Mouse (Mus musculus) megakaryocyte, embryonic 14.5 days (primary cell): ENCODE data around the gene Hspb7. TPM values are rescaled to one million over a fixed set of nuclear protein-coding genes. Genes with fewer than 3 reads are reported as not detected.

ENCODE experiments used
- H3K27me3 ChIP-seq: replicated peaks from 2 replicates; pipeline ENCODE3; 2012; ENCODE audit warnings: inconsistent platforms
- H3K36me3 ChIP-seq: replicated peaks from 2 replicates; pipeline ENCODE3; 2012; ENCODE audit warnings: low read length, inconsistent platforms, mixed read lengths
- H3K4me1 ChIP-seq: 2 replicates; pipeline ENCODE4 v1.6.1; 2012; ENCODE audit warnings: inconsistent platforms
- H3K4me3 ChIP-seq: replicated peaks from 2 replicates; pipeline ENCODE3; 2012; ENCODE audit warnings: moderate library complexity, mild to moderate bottlenecking, inconsistent platforms
- H3K9me3 ChIP-seq: 2 replicates; pipeline ENCODE4 v1.6.1; 2012; ENCODE audit warnings: inconsistent platforms
- FLI1 ChIP-seq: IDR thresholded peaks from 2 replicates; pipeline ENCODE4 v1.6.1; 2012; ENCODE audit warnings: low read length, inconsistent platforms, mixed read lengths
- GATA1 ChIP-seq: IDR thresholded peaks from 3 replicates; pipeline ENCODE4 v1.6.1; 2012; ENCODE audit warnings: mixed read lengths, low read length, inconsistent platforms, borderline replicate concordance
- polyA plus RNA-seq: library from polyadenylated mRNA; stranded (reverse); fragments of >175 nt; gene quantifications from 2 replicates; pipeline ENCODE4 v1.2.3, GENCODE M21; 2012; ENCODE audit warnings: low replicate concordance; ENCODE audit not compliant: insufficient read depth

Gene Hspb7
- polyA plus RNA-seq, 1 experiment, result not detected

DNA sequence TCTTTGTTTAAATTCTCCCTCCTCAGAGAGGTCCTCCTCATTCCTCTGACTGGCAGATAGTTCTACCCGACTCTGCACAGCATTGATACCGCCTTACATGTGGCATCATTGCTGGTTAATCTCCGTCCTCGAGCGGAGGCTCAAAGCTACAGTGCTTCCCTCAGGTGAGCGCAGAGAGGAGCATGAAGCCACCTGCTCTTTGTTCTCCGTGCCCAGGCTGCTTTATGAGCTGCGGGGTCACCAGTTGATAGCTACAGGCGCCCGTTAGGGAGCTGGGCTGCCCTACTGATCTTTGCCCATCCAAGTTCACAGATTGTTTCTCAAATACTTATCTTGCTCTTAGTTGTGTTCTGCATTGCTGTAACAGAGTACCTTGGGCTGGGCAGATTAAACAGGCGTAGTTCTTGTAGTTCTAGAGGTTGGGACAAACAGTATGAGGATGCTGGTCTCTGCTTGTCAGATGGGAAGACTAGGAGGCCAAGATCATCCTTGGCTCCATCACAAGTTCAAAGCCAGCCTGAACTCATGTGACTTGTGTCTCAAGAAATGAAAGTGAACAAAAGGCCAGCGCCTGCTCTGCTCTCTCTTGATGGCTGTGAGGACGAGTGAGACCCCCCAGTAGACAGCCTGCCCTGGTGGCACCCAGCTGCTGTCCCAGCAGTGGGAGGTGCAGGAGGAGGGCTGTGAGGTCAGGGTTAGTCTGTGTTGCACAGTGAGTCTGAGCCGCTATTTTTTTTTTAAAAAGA, 35.8 kb downstream of the Hspb7 start:
- H3K27me3 ChIP-seq, result no peaks in the 10 kb centered on the region
- H3K4me1 ChIP-seq, result peaks cover 80% of the 10 kb centered on the region
- no peak overlapping the region for H3K4me3 ChIP-seq
- H3K9me3 ChIP-seq, result no peaks in the 10 kb centered on the region
- H3K36me3 ChIP-seq, result peaks cover 65% of the 10 kb centered on the region
- TF ChIP-seq FLI1 (no peak), GATA1 (no peak)

DNA sequence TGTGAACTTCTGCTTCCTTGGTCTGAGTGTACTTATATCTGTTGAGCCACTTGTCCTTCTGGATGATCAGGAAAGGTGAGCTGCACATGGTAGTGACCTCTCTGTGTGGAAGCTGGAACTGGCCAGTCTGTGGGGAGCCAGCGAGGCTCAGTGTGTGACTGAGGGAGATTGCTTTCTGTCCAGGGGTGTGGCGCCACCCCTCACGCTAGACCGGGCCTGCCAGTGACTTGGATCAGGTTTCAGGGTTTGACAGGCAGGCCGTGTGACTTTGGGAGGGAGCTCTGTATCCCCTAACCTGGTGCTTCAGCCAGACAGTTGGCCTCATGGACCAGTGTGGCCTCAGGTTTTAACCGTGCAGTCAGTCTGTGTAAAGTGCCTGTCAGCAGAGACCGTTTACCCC, 37.7 kb downstream of the Hspb7 start:
- Histone ChIP-seq H3K4me3 (no peak overlapping the region), H3K36me3 (peaks cover 69% of the 10 kb centered on the region), H3K27me3 (no peaks in the 10 kb centered on the region), H3K4me1 (peaks cover 68% of the 10 kb centered on the region), H3K9me3 (no peaks in the 10 kb centered on the region)
- no peak for TF ChIP-seq GATA1
- no peak for TF ChIP-seq FLI1

DNA sequence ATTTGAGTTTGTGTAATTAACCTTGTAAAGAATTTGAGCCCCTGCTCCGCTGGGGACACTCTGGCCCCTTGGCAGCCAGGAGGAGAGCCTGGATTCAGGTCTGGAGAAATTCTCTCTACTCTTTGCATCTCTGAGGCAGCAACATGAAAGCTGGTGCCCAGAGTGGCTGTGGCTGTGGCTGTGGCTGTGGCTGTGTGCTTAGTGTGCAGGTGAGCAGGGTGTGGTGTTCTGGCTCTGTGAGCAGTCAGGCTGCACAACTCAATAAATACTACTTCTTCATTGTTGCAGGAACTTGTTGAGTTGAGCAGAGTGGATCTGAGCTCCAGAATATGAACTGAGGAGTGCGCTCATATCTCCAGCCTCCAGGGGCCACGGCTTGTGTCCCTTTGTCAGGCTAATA, 38.3 kb downstream of the Hspb7 start:
- H3K27me3 ChIP-seq, result no peaks in the 10 kb centered on the region
- TF ChIP-seq GATA1 (no peak), FLI1 (no peak)
- no peaks in the 10 kb centered on the region for H3K9me3 ChIP-seq
- H3K4me3 ChIP-seq, result no peak overlapping the region
- peaks cover 69% of the 10 kb centered on the region for H3K36me3 ChIP-seq
- H3K4me1 ChIP-seq, result peaks cover 61% of the 10 kb centered on the region

DNA sequence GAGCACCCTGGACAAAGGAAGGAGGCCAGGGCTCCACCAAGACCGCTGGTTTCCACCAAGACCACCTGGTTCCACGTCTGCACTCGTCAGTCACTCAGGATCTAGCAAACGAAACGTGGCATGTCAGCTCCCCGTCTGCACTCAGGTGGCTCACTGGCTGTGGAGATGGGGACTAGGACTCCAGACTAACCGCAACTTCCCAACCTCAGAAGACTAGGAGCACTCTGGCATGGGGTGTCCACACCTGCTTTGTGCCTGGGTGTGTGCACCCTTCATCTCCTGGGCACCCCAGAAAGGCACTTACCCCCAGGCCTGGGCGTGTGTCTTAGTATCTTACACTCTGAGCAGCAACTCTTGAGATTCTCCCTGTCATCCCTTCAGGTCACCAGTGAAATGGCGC, 39.2 kb downstream of the Hspb7 start:
- no peaks in the 10 kb centered on the region for H3K9me3 ChIP-seq
- peaks cover 76% of the 10 kb centered on the region for H3K36me3 ChIP-seq

DNA sequence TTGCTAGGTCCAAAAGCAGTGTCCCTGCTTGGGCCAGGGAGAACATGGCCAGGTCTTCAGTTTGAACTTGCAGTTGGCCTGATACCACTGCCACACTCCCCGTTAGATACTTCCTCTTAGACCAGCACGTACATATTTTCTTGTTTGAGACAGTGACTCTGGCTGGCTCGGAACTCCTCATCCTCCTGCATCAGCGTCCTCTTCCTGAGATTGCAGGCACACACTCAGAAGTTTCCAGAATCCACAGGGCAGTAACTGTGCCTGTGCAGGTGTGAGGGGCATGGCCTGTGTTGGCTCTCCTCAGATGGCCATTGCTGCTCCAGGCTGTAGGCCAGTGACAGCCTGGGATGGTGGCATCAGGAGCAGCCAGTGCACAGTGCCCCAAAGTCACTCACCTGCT, 39.9 kb downstream of the Hspb7 start:
- Histone ChIP-seq H3K4me1 (peaks cover 47% of the 10 kb centered on the region), H3K36me3 (peaks cover 84% of the 10 kb centered on the region), H3K27me3 (no peaks in the 10 kb centered on the region), H3K4me3 (no peak overlapping the region), H3K9me3 (no peaks in the 10 kb centered on the region)
- TF ChIP-seq GATA1, result no peak
- TF ChIP-seq FLI1, result no peak

More for the DNA sequence above, 39.2 kb downstream of the Hspb7 start:
- Histone ChIP-seq H3K4me1 (peaks cover 52% of the 10 kb centered on the region), H3K4me3 (no peak overlapping the region), H3K27me3 (no peaks in the 10 kb centered on the region)
- no peak for TF ChIP-seq FLI1
- TF ChIP-seq GATA1, result no peak

DNA sequence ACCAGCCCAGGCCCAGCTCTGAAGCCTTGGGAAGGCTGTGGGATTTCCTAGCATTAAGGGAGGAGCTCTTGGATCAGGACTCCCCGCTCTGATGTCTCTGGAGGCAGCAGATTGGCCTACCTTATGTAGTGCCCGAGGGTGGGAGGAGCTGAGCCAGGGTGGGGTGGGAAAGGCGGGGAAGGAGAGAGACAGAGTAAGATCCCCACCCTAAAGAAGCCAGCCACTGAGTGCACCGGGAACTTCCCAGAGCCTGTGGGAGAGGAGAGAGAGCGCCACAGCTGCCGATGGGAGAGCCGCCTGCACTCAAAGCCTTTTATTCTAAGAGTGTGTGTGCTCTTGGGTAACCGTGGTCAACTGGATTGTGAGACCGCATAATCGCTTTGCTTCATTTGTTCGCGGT, 40.5 kb downstream of the Hspb7 start:
- no peak for TF ChIP-seq FLI1
- TF ChIP-seq GATA1, result no peak
- Histone ChIP-seq H3K9me3 (no peaks in the 10 kb centered on the region), H3K36me3 (peaks cover 85% of the 10 kb centered on the region), H3K4me1 (peaks cover 43% of the 10 kb centered on the region), H3K27me3 (no peaks in the 10 kb centered on the region), H3K4me3 (no peak overlapping the region)

DNA sequence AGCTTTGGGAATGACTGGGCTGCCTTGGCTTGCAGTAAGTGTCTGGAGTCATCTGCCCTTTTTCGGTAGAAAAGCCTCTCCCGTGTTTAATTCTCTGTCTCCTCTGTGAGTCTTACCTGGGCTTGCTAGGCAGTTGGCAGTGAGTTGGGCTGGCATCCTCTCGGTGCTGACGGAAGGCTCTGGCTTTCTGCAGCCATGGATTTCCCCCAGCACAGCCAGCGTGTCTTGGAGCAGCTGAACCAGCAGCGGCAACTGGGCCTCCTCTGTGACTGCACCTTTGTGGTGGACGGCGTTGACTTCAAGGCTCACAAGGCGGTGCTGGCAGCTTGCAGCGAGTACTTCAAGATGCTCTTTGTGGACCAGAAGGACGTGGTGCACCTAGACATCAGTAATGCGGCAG, 41.0 kb downstream of the Hspb7 start:
- no peaks in the 10 kb centered on the region for H3K9me3 ChIP-seq
- peaks cover 85% of the 10 kb centered on the region for H3K36me3 ChIP-seq
- no peak for TF ChIP-seq GATA1
- TF ChIP-seq FLI1, result no peak
- H3K4me1 ChIP-seq, result peaks cover 42% of the 10 kb centered on the region
- H3K27me3 ChIP-seq, result no peaks in the 10 kb centered on the region
- H3K4me3 ChIP-seq, result peak overlapping the region; percentile 25

DNA sequence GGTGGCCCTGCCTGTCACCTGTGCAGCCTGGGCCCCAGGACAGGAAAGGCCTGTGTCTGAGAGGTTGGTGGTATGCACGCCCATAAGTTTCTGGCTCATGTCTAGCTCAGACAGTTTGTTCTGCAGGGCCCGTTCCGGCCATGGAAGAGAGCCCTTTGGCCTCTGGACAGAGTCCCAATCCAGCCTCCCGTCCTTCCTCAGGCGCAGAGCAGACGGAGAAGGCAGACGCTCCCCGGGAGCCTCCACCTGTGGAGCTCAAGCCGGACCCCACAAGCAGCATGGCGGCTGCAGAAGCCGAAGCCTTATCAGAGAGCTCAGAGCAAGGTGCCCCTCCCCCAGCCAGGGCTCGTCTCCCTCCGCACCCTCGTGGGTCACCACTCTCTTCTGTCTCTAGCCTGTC, 42.9 kb downstream of the Hspb7 start:
- Histone ChIP-seq H3K9me3 (no peaks in the 10 kb centered on the region), H3K27me3 (no peaks in the 10 kb centered on the region), H3K4me1 (peaks cover 35% of the 10 kb centered on the region), H3K36me3 (peaks cover 96% of the 10 kb centered on the region), H3K4me3 (no peak overlapping the region)
- TF ChIP-seq FLI1 (no peak), GATA1 (no peak)

DNA sequence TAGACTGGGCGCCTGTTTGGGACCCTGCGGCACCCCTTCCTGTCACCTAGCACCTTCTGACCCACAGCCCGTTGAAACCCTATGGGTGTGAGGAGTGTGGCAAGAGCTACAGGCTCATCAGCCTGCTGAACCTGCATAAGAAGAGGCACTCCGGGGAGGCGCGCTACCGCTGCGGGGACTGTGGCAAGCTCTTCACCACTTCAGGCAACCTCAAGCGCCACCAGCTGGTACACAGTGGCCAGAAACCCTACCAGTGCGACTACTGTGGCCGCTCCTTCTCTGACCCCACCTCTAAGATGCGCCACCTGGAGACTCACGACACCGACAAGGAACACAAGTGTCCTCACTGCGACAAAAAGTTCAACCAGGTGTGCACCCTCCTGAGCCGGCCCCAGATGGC, 44.1 kb downstream of the Hspb7 start:
- TF ChIP-seq GATA1 (no peak), FLI1 (no peak)
- Histone ChIP-seq H3K9me3 (no peaks in the 10 kb centered on the region), H3K4me3 (no peak overlapping the region), H3K36me3 (peaks cover 98% of the 10 kb centered on the region), H3K27me3 (no peaks in the 10 kb centered on the region), H3K4me1 (peaks cover 31% of the 10 kb centered on the region)

DNA sequence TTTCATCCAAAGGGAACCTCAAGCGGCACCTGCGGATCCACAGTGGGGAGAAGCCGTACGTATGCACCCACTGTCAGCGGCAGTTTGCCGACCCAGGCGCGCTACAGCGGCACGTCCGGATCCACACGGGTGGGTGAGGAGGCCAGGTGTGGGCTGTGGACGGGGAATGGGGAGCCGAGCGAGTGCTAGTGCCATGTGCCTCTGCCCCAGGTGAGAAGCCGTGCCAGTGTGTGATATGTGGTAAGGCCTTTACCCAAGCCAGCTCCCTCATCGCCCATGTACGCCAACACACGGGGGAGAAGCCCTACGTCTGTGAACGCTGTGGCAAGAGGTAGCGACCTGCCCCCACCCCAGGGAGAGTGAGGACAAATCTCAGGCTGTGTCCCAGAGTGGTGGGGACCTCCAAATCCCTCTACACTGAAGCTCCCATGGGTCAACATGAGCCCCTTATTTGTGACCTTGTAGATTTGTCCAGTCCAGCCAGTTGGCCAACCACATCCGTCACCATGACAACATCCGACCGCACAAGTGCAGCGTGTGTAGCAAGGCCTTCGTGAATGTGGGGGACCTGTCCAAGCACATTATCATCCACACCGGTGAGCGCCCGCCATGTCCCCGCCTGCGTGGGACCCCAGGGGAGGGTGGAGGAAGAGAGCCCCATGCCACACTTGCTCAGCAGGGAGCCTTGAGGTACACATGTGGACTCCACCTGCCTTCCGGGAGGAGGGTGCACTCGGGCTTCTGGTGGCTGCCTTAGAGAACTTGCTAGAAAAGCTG, 45.1 kb downstream of the Hspb7 start:
- no peaks in the 10 kb centered on the region for H3K9me3 ChIP-seq
- TF ChIP-seq GATA1, result no peak
- no peak for TF ChIP-seq FLI1
- H3K27me3 ChIP-seq, result no peaks in the 10 kb centered on the region
- peak overlapping the region; percentile 0 for H3K4me3 ChIP-seq
- H3K4me1 ChIP-seq, result peaks cover 21% of the 10 kb centered on the region
- H3K36me3 ChIP-seq, result peaks cover 98% of the 10 kb centered on the region
